Mouse (Mus musculus): ENCODE measurements around the gene Dapk2.
A peak's percentile ranks its signal among the peaks of the same experiment; 100 is the strongest.
"Not testable (repeated sequence)": the region's sequence is repeated elsewhere in the genome, so short reads cannot be mapped to it uniquely, and the experiment has no call there.

Gene Dapk2

DNA sequence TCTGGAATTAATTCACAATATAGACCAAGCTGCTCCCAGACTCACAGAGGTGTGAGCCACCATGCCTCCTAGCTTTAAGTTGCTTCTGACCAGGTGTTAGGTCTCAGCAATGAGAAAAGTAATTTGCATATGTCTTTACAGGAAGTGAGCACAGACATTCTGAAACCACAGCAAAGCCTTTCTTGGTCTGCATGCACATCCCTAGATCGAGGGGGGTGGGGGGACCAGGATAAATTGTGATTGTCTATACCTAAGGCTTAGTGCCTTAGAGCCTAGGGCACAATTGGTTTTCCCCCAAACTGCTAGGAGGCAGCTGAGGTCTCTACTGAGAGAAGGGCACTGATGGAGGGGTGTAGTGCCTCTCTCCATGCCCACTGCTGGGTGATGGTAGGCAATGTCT lies 122.5 kb downstream of the Dapk2 start:
- no peak for DNase-seq

DNA sequence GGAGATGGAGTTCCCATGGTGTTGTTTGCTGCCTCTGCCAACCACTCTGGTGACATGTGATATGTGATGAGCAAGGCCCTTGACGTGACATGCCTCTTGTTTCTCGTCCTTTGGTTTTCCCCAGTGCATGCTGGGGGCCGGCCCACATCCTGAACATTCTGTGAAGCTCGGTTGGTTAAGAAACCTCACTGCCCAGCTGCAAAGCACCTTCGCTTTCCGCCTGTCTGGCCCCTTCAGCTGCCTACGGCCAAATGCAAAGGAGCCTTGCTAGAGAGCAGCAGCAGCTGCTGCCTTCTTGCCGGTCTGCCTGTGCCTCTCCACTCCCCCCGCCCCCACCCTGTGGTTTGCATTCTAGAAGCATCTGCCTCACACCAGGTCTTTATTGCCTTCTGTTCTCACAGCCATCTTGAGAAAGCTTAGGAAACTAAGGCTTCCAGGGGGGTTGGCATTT lies 123.5 kb downstream of the Dapk2 start:
- DNase-seq, result no peak

DNA sequence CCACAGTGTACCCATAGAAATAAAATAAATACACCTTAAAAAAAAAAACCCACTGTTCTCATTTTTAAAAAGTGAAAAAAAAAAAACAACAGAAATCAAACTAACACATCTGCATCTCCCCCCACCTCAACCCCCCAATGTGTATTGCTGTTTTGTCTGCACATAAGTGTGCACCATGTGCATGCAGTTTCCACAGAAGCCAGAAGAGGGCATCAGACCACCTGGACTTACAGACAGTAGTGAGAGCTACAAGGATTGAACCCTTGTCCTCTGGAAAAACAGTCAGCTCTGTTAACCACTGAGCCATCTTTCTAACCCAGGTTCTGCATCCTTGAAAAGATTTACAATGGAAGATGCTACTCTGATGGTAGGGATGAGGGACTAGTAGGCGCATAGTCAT lies 124.6 kb downstream of the Dapk2 start:
- no peak for DNase-seq

DNA sequence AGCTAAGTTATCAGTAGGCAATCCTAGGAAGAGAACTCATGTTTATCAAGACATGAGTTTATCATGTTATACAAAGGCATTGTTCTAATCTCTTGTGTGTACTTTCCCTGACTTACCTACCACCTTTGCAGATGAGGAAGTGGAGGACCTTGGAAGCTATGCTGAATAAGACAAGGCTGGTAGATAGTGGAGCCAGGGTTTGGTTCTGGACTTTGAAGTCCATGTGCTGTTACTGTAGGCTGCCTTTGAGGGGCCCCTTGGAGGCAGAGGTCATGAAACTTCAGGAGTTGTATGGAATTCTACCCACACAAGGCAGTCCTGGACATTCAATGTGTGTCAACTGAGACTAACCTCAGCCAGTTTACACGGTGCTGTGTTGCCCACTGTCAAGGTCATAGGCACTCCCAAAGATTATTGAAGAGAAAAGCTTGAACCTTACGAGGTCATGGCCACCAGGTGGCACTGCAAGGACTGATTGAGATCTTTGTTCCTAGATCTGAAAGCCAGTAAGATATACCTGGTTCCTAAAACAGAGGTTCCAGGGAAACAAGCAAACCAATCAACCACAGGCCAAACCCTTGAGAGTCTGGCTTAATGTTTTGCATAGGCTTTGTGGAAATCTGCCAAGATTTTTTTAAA lies 125.7 kb downstream of the Dapk2 start:
- DNase-seq, result peak; percentile 65

DNA sequence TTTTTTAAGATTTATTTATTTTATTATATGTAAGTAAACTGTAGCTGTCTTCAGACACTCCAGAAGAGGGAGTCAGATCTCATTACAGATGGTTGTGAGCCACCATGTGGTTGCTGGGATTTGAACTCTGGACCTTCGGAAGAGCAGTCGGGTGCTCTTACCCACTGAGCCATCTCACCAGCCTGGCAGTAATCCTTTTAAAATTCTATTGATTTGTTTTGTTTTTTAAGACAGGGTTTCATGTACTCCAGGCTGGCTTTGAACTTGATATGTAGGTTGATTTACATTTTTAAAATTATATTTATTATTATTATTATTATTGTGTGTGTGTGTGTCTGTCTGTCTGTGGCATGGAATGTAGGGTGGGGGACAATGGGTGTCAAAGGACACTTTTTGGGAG lies 127.2 kb downstream of the Dapk2 start:
- not testable (repeated sequence) for DNase-seq

DNA sequence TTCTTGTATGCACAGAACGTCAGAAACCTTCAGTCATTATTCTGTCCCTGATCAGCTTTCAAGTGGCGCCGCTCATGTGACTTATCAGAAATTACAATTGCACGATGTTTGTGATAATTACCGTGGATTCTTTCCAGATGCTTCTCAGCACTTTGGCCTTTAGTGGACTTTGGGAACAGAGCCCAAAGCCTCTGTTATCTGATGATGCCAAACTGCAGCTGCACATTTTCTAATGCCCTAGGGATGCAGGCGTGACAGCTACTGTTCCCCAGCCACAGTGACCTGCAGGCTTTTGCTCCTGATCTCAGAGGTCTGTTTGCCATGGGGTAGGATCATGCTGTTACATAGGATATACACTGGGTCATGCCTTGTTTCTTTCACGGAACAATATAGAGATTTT lies 127.9 kb downstream of the Dapk2 start:
- DNase-seq, result no peak

DNA sequence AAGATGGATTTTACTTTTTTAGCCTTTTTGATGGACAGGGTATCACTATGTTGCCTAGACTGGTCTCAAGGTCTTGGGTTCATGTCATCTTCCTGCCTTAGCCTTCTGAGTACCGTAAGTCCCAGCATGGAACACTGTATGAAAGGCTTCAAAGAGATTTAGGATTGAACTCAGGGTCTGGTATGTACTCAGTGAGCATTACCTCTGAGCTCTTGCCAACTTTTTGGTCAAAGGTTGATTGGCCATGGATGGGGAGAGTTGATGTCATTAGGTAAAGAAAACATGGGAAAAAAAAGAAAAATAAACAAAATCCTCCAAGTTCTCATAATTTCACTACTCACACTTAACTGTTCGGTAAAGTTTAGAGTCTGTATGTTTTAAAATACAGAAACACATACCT lies 132.7 kb downstream of the Dapk2 start:
- DNase-seq, result no peak

DNA sequence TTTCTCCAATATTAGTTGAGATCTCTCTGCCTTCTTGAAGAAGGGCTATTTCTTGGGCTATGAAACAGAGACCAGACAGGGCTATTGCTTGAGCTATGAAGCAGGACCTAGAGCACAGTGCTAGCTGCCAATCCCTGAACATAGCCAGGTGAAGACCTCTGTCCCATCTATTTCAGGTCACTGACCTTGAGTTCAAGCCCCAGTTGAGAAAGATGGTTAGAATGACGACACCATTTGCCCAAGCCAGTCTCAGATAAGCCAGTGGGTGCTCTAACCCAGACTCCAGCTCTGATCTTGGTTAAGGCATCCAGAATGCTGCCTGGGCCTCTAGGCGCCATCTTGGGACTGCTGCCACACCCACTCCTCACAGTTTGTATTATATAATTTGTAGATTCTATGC lies 135.3 kb downstream of the Dapk2 start:
- DNase-seq, result no peak

DNA sequence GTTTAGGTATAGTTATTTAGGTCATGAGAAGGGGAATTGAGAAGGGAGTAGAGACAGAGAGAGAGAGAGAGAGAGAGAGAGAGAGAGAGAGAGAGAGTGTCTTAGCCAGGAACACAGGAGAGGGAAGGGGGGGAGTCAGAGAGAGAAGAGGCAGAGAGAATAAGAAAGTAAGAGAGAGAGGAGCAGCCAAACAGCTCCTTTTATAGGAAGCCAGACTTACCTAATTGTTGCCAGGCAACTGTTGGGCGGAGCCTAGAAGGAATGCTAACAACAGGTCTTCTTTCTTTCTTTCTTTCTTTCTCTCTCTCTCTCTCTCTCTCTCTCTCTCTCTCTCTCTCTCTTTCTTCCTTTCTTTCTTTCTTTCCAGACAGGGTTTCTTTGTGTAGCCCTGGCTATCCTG lies 136.2 kb downstream of the Dapk2 start:
- no peak for DNase-seq

DNA sequence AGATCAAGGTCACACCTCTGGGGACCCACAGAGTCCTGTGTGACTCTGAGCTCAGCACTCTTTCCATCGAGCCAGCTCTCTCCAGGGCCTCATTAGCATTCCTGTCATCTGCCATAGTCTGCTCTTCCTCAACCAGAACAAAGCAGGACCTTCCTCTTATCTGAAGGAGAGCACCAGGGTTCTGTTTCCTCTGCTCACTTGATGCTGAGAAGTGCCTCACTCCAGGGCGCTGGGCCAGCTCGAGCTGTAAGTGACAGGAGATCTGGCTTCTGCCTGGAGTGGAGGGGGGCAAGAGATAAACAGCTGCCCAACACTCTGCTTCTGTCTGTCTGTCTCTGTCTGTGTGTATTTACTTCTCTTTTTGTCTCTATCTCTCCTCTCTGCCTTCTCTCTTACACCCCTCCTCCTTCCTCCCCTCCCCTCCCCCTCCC lies 137.0 kb downstream of the Dapk2 start:
- no peak for DNase-seq

DNA sequence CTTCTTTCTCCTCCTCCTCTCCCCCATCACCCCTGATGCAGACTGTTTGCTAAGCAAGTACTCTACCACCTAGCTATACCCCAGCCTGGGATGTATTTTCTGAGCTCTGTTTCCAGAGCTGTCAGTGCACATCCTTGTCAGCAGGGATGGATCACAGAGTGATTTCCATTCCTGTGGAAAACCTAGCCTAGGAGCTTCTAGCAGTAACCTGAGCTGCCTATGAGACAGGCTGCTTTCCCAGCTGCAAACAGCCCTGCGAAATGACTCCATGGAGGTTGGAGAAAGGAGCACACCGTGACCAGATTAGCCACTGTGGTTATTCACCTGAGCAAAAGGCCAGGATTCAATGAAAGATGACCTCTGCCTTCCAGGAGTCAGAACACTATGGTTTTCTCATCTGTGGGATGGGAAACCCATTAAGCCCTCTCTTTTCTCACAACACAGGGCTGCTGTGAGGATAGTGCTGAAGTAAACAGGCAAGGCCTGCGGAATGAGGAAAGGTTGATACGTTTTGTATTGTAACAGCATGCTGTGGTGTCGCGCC lies 137.6 kb downstream of the Dapk2 start:
- DNase-seq, result no peak

DNA sequence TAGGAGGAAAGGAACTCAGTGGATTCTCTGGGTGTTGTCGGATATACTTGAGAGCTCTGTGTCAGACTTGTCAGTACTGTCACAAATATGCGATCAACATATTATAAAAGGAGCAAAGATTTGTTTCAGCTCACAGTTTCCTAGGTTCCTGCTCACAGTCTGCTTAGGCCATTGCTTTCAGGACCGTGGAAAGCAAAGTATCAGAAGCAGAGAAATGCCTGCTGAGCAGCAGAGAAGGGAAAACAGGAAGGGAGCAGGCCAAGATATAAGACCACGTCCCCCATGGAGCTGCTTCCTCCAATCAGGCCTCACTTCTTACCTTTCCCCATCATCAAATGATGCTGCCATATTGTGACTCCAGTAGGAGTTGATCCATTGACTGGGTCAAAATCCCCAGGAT lies 140.8 kb downstream of the Dapk2 start:
- DNase-seq, result no peak

DNA sequence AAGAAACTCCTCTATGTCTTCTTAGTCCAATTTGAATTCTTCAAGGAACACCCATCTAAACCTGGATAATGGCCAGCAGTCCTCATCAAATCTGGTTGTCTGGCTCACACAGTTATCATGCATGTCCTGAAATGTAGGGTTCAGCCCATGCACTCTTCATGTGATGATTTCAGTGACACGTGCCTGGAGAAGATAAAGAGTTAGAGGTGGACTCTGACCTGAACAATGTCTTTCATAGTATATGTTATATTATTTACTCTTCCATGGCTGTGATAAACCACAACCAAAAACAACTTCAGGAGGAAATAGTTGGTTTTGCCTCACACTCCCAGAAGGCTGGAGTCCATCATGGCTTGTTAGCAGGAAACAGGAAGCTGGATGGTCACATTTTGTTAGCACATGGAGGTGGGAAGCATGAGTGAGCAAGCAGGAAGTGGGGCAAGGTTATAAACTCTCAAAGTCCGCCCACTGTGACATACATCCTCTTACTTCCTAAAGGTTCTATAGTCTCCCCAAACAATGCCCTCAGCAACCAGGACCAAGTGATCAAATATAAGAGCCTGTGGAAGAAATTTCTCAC lies 142.5 kb downstream of the Dapk2 start:
- DNase-seq, result no peak

DNA sequence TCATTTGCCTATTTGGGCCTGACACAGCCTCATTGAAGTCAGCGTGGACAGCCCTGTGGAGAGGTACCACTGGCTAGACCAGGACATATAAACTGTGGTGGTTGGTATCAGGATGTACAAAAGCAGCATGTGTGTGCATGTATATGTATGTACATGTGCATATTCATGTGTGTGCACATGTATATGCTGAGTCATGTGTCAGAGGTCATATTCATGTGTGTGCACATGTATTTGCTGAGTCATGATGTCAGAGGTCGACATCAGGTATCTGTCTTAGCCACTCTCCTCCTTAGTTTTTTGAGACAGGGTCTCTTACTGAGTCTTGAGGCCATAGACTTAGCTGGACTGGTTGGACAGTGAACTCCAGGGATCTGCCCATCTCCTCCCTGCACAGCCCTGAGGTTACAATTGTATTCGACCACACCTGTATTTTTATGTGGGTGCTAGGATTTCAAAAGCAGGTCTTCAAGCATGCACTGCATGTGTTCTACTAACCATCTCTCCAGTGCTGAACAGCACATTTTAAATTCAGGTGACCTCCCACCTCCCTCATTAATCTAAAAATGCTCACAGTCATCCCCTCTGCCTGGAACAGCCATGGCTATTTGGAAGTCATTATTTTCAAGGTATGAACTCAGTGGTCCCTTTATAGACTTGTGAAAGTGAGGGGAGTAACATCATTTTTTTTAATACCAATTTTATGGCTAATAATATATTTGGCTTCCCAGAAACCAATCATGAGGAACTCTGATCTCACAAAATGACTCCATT lies 146.5 kb downstream of the Dapk2 start:
- DNase-seq, result no peak

DNA sequence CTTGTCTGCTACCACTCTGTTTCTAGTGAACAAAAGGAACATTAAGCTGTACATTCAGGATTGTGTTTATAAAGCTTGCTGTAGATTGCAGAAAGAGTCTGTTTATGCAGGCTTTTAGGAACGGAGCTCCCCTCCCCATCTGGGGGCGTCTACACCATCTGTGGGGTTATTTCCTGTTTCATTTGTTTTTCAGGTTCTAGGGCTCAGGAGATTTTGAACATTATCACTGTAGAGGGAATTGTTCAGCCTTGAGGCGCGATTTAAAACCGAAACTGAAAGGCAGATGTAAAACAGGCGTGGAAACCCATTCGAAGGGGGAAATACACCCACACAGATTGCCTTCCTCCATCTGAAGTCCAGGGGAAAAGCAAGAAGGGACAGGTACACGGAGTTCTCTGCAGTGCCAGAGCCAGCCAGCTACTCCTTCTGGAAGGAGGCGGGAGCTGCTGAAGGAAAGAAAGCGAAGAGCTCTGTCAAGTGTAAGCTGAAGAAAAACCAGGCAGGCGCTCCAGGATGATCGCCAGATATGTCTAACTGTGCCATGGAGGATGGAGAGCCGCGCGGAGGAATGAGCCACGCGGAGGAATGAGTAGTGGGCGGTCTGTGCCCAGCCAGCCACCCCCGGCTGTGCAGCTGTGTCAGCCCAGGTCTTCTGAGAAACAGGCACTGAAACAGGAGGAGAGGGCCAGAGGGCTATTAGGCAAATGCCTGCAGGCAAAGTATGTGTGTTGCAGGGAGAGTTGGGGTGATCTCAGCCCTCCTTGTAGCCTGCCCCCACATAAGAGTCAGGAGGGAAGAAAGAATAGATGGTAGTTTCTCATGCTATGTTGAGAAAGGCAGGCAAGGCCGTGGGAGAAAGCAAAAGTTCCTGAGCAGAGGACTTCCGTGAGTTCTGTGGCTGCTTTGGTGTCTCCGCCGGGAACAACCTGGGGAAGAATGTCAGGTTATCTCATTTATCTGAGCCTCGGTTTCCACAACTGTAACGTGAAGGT lies 147.4 kb downstream of the Dapk2 start:
- peak; percentile 92 for DNase-seq

DNA sequence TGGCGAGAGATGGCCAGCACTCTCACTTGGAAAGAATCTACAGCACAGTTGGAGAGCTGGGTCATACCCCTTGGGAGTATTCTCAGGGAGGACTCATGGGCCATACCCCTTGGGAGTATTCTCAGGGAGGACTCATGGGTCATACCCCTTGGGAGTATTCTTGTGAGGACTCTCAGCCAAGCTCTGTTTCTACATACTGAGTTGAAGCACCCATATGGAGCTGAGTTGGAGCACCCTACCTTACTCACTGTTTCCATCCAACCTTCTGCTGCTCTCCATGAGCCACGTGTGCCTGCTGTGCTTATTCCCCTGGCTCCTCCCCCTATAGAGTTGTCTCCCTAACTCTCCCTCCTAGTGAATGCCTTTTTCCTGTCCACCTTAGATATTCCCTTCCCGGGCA lies 148.4 kb downstream of the Dapk2 start:
- no peak for DNase-seq

DNA sequence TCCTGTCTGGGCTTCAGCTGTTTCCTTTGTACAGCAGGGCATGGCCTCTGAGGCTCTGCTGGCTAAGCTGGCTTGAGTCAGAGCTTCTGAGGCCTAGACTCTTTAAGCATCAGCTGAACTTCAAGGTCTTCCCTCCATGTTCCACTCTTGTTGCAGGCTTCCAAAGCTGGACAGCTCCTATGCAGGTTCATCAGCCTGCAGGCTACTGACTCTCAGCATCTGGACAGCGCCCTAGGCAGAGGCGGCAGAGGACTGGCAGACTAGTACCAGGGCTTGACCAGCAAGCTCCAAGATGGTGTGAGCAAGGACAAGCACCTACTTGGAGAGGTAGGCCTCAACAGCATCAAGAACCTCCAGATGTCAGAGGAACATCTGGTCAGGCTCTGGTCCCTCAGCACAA lies 149.3 kb downstream of the Dapk2 start:
- no peak for DNase-seq

DNA sequence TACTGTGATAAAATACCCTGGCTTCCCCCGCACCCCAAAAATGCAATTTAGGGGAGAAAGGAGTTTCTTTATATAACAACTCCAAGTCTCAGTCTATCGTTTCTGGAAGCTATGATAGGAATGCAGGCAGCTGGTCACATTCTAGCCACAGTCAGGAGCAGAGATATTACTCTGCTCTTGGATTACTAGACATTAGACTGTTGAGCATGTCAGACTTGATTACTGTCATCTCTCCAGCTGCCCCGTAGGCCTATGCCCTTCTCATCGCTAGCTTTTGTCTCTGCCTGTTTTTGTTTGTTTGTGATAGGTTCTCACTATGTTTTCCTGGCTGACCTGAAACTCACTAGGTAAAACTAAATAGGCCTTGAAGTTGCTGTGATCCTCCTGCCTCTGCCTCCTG lies 150.7 kb downstream of the Dapk2 start:
- no peak for DNase-seq

DNA sequence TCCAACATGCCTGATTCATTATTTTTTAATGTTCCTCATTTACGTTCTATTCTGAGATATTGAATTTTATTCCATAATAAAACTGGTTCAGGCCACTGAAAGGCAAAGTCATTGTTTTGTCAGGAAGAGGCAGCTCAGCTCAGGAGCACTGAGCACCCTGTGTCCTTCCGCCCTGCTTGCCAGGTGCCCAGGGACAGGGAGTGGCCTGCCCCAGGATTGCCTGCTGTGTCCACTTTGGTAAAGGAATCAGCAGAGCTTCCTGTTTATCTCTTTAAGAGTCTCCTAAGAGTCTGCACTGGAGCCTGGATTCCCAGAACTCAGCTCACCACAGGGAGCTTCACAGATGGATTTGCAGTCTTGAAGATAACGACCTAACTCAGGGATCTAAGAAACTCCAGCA lies 153.4 kb downstream of the Dapk2 start:
- no peak for DNase-seq

DNA sequence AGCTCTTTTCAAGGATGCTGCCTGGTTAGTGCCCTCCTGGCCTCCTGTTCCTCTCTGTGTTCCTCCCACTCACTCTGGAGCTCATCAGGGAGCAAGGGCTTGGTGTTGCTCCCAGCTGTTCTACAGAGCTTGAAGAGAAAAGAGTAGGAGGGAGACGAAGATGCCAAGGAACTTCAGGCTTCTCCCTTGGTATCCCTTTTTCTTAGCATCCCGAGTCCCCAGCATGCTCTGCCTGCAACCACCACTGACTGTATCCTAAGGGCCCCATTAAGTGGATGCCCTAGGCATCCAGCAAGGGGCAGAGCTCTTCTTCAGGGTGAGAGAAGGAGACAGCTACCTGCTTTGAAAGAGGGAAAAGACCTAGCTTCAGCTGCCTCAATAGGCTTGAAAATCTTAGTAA lies 158.6 kb downstream of the Dapk2 start:
- peak; percentile 21 for DNase-seq

Data from right cerebral cortex, adult 18-20 months (tissue).